Mouse (Mus musculus) testis, adult 2 months (tissue): Measurements from ENCODE around the gene Fam83e.

Experiments
- CTCF ChIP-seq: fragments of 200-500 bp; IDR thresholded peaks from 2 replicates; pipeline ENCODE4 v1.5.1; 2012; ENCODE audit warnings: low read depth, mild to moderate bottlenecking, inconsistent platforms, low read length, moderate library complexity; ENCODE audit not compliant: control insufficient read depth, insufficient read depth, insufficient replicate concordance
- POLR2A ChIP-seq: fragments of 200-500 bp; IDR thresholded peaks from 2 replicates; pipeline ENCODE4 v1.6.1; 2012; ENCODE audit warnings: low read depth, mild to moderate bottlenecking, inconsistent platforms, low read length, moderate library complexity; ENCODE audit not compliant: control insufficient read depth

GRCm38 (mm10) chr7:45720413-45721233, at the start of gene Fam83e:
- no peak for TF ChIP-seq CTCF
- no peak for TF ChIP-seq POLR2A
